Mouse (Mus musculus) lung, postnatal 0 days (tissue): ENCODE data around the gene Rln3. TPM values are rescaled to one million over a fixed set of nuclear protein-coding genes. Genes with fewer than 3 reads are reported as not detected.

Experiments used
- ATAC-seq: fragments of 200-750 bp; cut with Nextera tagmentation; 2 replicates; pipeline ENCODE4 v1.8.0; 2017; ENCODE audit warnings: moderate library complexity
- DNase-seq: peaks from one replicate; pipeline ENCODE4 v3.0.0-alpha.2; 2016; ENCODE audit warnings: low spot score
- H3K27ac ChIP-seq: fragments of 300-500 bp; sonication (generic); 2 replicates; pipeline ENCODE4 v1.5.1; 2014; ENCODE audit warnings: antibody characterized with exemption, mild to moderate bottlenecking, low read length, mixed read lengths
- H3K27me3 ChIP-seq: fragments of 300-500 bp; sonication (generic); replicated peaks from 2 replicates; pipeline ENCODE4 v1.6.1; 2014; ENCODE audit warnings: low read length, mixed read lengths; ENCODE audit not compliant: insufficient read depth
- H3K36me3 ChIP-seq: fragments of 300-500 bp; sonication (generic); 2 replicates; pipeline ENCODE4 v1.6.1; 2014; ENCODE audit warnings: low read length, mixed read lengths; ENCODE audit not compliant: insufficient read depth
- H3K4me1 ChIP-seq: fragments of 300-500 bp; sonication (generic); 2 replicates; pipeline ENCODE4 v1.6.1; 2014; ENCODE audit warnings: antibody characterized with exemption, low read depth, low read length, mixed read lengths; ENCODE audit not compliant: insufficient read depth
- H3K4me2 ChIP-seq: fragments of 300-500 bp; sonication (generic); replicated peaks from 2 replicates; pipeline ENCODE4 v1.6.1; 2014; ENCODE audit warnings: low read depth, mild to moderate bottlenecking, low read length, moderate library complexity, mixed read lengths
- H3K4me3 ChIP-seq: fragments of 300-500 bp; sonication (generic); 2 replicates; pipeline ENCODE4 v1.5.1; 2014; ENCODE audit warnings: low read depth, low read length
- H3K9ac ChIP-seq: fragments of 300-500 bp; sonication (generic); replicated peaks from 2 replicates; pipeline ENCODE4 v1.6.1; 2014; ENCODE audit warnings: low read depth, mild to moderate bottlenecking
- H3K9me3 ChIP-seq: fragments of 300-500 bp; sonication (generic); 2 replicates; pipeline ENCODE4 v1.6.1; 2016; ENCODE audit warnings: low read length, mixed read lengths
- CTCF ChIP-seq: IDR thresholded peaks from 2 replicates; pipeline ENCODE4 v1.5.1; 2016; ENCODE audit warnings: antibody characterized with exemption, mild to moderate bottlenecking
- EP300 ChIP-seq: IDR thresholded peaks from 2 replicates; pipeline ENCODE4 v1.6.1; 2016; ENCODE audit warnings: antibody characterized with exemption, mild to moderate bottlenecking, control low read depth
- WGBS: fragments of 180-500 bp; shearing (Covaris S2); extraction: QIAGEN DNeasy Blood & Tissue Kit; methylation state at CpG from one replicate; pipeline ENCODE4 v1.1.7; 2014; 5-methylcytosine and 5-hydroxymethylcytosine counted together
- polyA plus RNA-seq: library from polyadenylated mRNA; unstranded; fragments of >200 nt; fragmentation: Nextera tagmentation; extraction: Ambion mirVana; gene quantifications from 2 replicates; pipeline ENCODE4 v1.2.1, GENCODE M21; 2015

Gene Rln3
- 0.26 TPM in 1 of 2 replicates, not detected in the other for polyA plus RNA-seq

DNA sequence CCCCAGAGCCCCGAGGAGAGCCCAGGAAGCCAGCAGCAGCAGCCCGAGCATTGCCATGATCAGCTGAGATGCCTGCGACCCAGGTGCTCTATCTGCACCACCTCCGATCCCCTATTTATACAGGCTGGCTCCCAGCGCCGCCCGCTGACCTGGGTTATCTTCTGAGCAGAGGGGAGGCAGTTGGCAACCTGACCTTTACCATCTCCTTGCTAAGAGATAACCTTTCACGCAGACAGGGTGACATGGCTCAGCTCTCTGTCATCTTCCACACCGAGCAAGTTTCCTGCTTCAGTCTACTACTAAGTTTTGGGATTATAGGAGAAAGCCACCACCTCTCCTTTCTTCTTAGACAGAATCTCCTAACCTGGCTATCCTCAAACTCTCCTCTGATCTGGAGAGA, at the start of gene Rln3:
Gene Rln3 (minus strand): TSS at position 101 of the 400 bp plus-strand sequence.
- DNase-seq (no peak), ATAC-seq (no peak)
- TF ChIP-seq CTCF (no peak), EP300 (no peak)
- no peaks in the 10 kb centered on the region for H3K9me3 ChIP-seq
- WGBS: 8% methylated on average over 9 of the region's 9 CpGs
- H3K4me3 ChIP-seq: no peak within 1 kb of the TSS
- H3K4me1 ChIP-seq: peaks cover 4% of the 10 kb centered on the region; the same call in 1 of the 2 replicates
- H3K27me3 ChIP-seq: peaks cover 24% of the 10 kb centered on the region
- H3K36me3 ChIP-seq: no peaks in the 10 kb centered on the region
- no peak within 1 kb of the TSS for H3K9ac ChIP-seq
- H3K4me2 ChIP-seq: no peak within 1 kb of the TSS
- no peak within 1 kb of the TSS for H3K27ac ChIP-seq

GRCm38 (mm10) chr8:84090585-84090984, 45.8 kb upstream of the Rln3 start:
- Histone ChIP-seq H3K4me2 (no peak overlapping the region), H3K4me1 (no peaks in the 10 kb centered on the region), H3K4me3 (no peak overlapping the region), H3K27me3 (no peaks in the 10 kb centered on the region), H3K36me3 (peaks cover 20% of the 10 kb centered on the region; the same call in 1 of the 2 replicates), H3K27ac (no peak overlapping the region), H3K9ac (no peak overlapping the region), H3K9me3 (no peaks in the 10 kb centered on the region)
- TF ChIP-seq EP300 (no peak), CTCF (no peak)
- 84% methylated on average over 8 of the region's 8 CpGs for WGBS
- ATAC-seq (no peak), DNase-seq (no peak)

DNA sequence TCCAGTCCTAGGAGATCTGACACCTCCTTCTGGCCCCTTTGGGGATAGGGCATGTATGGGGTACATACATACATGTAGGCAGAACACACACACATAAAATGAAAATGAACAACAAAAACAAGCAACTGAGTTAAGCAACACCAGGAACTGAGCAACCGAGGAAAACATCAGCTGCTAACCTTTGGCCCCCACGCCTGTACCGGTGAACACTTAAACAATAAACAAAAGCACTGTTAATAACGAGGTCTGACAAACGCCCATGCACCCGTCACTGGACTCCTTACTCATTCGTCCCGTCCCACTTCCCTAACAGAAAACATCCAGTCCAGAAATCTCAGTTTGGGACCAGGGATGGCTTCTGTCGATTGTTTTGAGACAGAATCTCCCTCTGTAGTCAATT, 44.5 kb upstream of the Rln3 start:
- no peak overlapping the region for H3K27ac ChIP-seq
- H3K36me3 ChIP-seq: peaks cover 23% of the 10 kb centered on the region; the same call in 1 of the 2 replicates
- H3K27me3 ChIP-seq: no peaks in the 10 kb centered on the region
- 59% methylated on average over 9 of the region's 9 CpGs for WGBS
- no peak overlapping the region for H3K4me2 ChIP-seq
- ATAC-seq (no peak), DNase-seq (no peak)
- no peaks in the 10 kb centered on the region for H3K9me3 ChIP-seq
- H3K4me1 ChIP-seq: no peaks in the 10 kb centered on the region
- H3K4me3 ChIP-seq: no peak overlapping the region
- TF ChIP-seq CTCF (no peak), EP300 (no peak)
- no peak overlapping the region for H3K9ac ChIP-seq

DNA sequence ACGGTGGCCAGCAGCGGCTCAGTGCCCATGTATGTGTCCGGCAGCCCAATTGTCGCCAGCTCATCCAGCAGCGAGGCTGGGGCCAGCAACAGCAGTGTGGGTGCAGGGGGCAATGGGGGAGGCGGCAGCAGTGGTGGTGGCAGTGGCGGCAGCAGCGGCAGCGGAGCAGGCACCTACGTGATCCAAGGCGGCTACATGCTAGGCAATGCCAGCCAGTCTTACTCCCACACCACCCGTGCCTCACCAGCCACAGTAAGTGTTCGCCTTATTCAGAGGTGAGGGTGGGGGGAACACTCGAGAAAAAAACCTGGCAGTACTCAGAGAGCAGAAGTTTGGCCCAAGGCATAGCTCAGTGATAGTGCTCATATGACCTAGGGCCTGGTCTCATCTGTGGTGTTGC, 43.0 kb upstream of the Rln3 start:
- no peak for DNase-seq
- Histone ChIP-seq H3K4me2 (no peak overlapping the region), H3K27ac (no peak overlapping the region), H3K9me3 (no peaks in the 10 kb centered on the region), H3K27me3 (no peaks in the 10 kb centered on the region), H3K9ac (no peak overlapping the region), H3K4me3 (no peak overlapping the region), H3K36me3 (peaks cover 30% of the 10 kb centered on the region), H3K4me1 (no peaks in the 10 kb centered on the region)
- no peak for ATAC-seq
- WGBS: 95% methylated on average over 14 of the region's 14 CpGs
- no peak for TF ChIP-seq EP300
- TF ChIP-seq CTCF: no peak

DNA sequence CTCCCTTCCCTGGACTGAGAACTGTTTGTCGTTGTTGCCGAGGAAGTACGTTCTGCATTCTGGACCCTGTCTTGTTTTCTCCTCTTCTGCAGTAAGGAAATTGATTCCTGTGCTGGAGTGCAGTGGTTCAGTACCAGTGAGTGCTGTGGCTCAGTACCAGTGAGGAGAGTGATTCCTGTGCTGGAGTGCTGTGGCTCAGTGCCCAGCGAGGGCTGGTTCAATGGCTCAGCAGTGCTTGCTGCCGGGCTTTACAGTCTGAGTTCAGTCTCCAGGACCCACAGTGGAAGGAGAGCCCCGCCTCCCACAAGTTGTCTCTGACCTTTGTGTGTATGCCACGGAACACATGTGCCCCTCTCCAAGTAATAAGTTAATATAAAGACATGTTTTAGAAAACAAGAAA, 42.4 kb upstream of the Rln3 start:
- peaks cover 36% of the 10 kb centered on the region for H3K36me3 ChIP-seq
- WGBS: 92% methylated on average over 7 of the region's 7 CpGs
- ATAC-seq: no peak

DNA sequence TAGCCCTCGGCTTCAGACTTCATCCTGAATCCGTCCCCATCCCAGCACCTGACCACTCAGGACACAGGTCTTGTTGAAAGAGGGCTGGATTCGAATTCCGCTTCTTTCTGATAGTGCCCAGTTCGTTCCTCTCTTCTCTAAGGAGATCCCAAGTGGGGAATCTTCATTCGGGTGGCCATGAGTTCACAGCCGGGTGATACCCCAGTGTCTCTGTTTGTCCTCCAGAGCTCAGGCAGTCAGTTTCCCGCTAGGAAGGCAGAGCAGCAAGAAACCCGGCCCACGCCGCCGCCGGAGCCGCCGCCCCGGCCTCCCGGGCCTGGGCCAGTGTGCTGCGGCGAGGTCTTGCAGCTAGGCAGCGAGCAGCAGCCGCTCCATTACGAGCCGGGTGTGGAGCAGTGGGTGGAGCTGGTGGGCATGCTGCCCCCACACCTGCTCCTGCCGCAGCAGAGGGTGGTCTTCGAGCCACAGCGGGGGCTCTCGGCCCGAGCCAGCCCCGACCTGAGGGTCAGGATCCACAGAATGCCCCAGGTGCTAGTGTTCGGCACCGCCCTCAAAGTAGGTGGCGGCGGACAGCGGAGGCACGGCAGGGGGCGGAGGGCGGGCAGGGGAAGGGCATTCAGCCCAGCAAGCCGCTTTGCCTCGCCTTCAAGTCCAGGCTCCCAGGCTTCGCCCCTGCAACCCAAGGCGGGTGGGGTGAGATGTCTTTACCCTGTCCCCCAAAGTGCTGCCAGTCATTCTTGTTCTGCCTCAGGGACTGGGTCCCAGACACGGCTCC, 39.7 kb upstream of the Rln3 start:
- ATAC-seq: no peak
- H3K4me2 ChIP-seq: no peak overlapping the region

More for the DNA sequence above, 42.4 kb upstream of the Rln3 start:
- Histone ChIP-seq H3K9me3 (no peaks in the 10 kb centered on the region), H3K27ac (no peak overlapping the region), H3K4me1 (no peaks in the 10 kb centered on the region), H3K4me3 (no peak overlapping the region), H3K9ac (no peak overlapping the region), H3K4me2 (no peak overlapping the region), H3K27me3 (no peaks in the 10 kb centered on the region)
- no peak for DNase-seq
- TF ChIP-seq CTCF (no peak), EP300 (no peak)

More for the DNA sequence above, 39.7 kb upstream of the Rln3 start:
- Histone ChIP-seq H3K27ac (no peak overlapping the region), H3K27me3 (no peaks in the 10 kb centered on the region), H3K9ac (no peak overlapping the region), H3K4me3 (no peak overlapping the region), H3K36me3 (peaks cover 46% of the 10 kb centered on the region), H3K9me3 (no peaks in the 10 kb centered on the region), H3K4me1 (no peaks in the 10 kb centered on the region)
- DNase-seq: no peak
- WGBS: 65% methylated on average over 29 of the region's 42 CpGs
- TF ChIP-seq EP300: no peak
- no peak for TF ChIP-seq CTCF
